Mouse (Mus musculus) hindbrain, postnatal 0 days (tissue): ENCODE data around the gene C1ql3. TPM values are rescaled to one million over a fixed set of nuclear protein-coding genes. Genes with fewer than 3 reads are reported as not detected.

ENCODE experiments used
- ATAC-seq: fragments of 200-750 bp; cut with Nextera tagmentation; 2 replicates; pipeline ENCODE4 v1.8.0; 2017; ENCODE audit warnings: mild to moderate bottlenecking, moderate TSS enrichment, moderate library complexity
- DNase-seq: peaks from one replicate; pipeline ENCODE4 v3.0.0-alpha.2; 2015; ENCODE audit warnings: low spot score
- H3K27ac ChIP-seq: fragments of 300-500 bp; sonication (generic); 2 replicates; pipeline ENCODE4 v1.5.1; 2014; ENCODE audit warnings: mild to moderate bottlenecking
- H3K27me3 ChIP-seq: fragments of 300-500 bp; sonication (generic); 2 replicates; pipeline ENCODE4 v1.6.1; 2014; ENCODE audit warnings: low read length, mixed read lengths; ENCODE audit not compliant: insufficient read depth
- H3K36me3 ChIP-seq: fragments of 300-500 bp; sonication (generic); 2 replicates; pipeline ENCODE4 v1.6.1; 2014; ENCODE audit warnings: low read length, mixed read lengths; ENCODE audit not compliant: insufficient read depth
- H3K4me1 ChIP-seq: fragments of 300-500 bp; sonication (generic); 2 replicates; pipeline ENCODE4 v1.6.1; 2014; ENCODE audit warnings: antibody characterized with exemption, low read length, mixed read lengths; ENCODE audit not compliant: insufficient read depth
- H3K4me2 ChIP-seq: fragments of 300-500 bp; sonication (generic); 2 replicates; pipeline ENCODE4 v1.6.1; 2014; ENCODE audit warnings: low read depth, mild to moderate bottlenecking, low read length, moderate library complexity, mixed read lengths
- H3K4me3 ChIP-seq: fragments of 300-500 bp; sonication (generic); 2 replicates; pipeline ENCODE4 v1.5.1; 2014; ENCODE audit warnings: low read length
- H3K9ac ChIP-seq: fragments of 300-500 bp; sonication (generic); replicated peaks from 2 replicates; pipeline ENCODE4 v1.6.1; 2014; ENCODE audit warnings: mild to moderate bottlenecking, low read length, moderate library complexity, mixed read lengths
- H3K9me3 ChIP-seq: fragments of 300-500 bp; sonication (generic); 2 replicates; pipeline ENCODE4 v1.6.1; 2016; ENCODE audit warnings: low read length, mixed read lengths
- CTCF ChIP-seq: IDR thresholded peaks from 2 replicates; pipeline ENCODE4 v1.5.1; 2016; ENCODE audit warnings: antibody characterized with exemption, control low read depth, low read depth
- WGBS: fragments of 180-500 bp; shearing (Covaris S2); extraction: QIAGEN DNeasy Blood & Tissue Kit; methylation state at CpG from one replicate; pipeline ENCODE4 v1.1.7; 2014; 5-methylcytosine and 5-hydroxymethylcytosine counted together
- polyA plus RNA-seq: library from polyadenylated mRNA; unstranded; fragments of >200 nt; fragmentation: Nextera tagmentation; extraction: Ambion mirVana; gene quantifications from 2 replicates; pipeline ENCODE4 v1.2.1, GENCODE M21; 2015
- total RNA-seq: library from RNA; depleted of rRNA; stranded (reverse); fragments of >200 nt; gene quantifications from 2 replicates; pipeline ENCODE4 v1.2.3, GENCODE M21; 2014; rRNA removed

The C1ql3 gene
- total RNA-seq (23.0 and 27.7 TPM in 2 replicates), polyA plus RNA-seq (7.5 and 8.2 TPM in 2 replicates)

- Histone ChIP-seq H3K4me1 (0 out of 2 replicates have a peak, but pooled peaks cover 3% of the 10 kb centered on the region), H3K9ac (peak within 1 kb of the TSS; percentile 53), H3K4me2 (peak within 1 kb of the TSS; percentile 100), H3K4me3 (peak within 1 kb of the TSS; percentile 60), H3K9me3 (no peaks in the 10 kb centered on the region), H3K27ac (peak within 1 kb of the TSS; percentile 60), H3K36me3 (no peaks in the 10 kb centered on the region), H3K27me3 (peaks cover 4% of the 10 kb centered on the region; the same call in 1 of the 2 replicates)
- under 1% methylated on average over 19 of the region's 19 CpGs for WGBS
- no peak for TF ChIP-seq CTCF
- peak; percentile 64 for DNase-seq
- 0 out of 2 replicates have a peak, but pooled peaks have one; percentile 46 for ATAC-seq
Measured at GRCm38 (mm10) chr2:13011472-13011871, at the start of gene C1ql3. C1ql3 (minus strand) TSS chr2:13011806.

GRCm38 (mm10) chr2:13060426-13061170, 49.0 kb upstream of the C1ql3 start:
- H3K9ac ChIP-seq = no peak overlapping the region
- no peaks in the 10 kb centered on the region for H3K9me3 ChIP-seq
- H3K4me2 ChIP-seq = no peak overlapping the region
- H3K27ac ChIP-seq = no peak overlapping the region
- WGBS = 86% methylated on average over 5 of the region's 5 CpGs
- no peaks in the 10 kb centered on the region for H3K4me1 ChIP-seq
- DNase-seq (no peak), ATAC-seq (no peak)
- H3K36me3 ChIP-seq = no peaks in the 10 kb centered on the region
- TF ChIP-seq CTCF = no peak
- H3K27me3 ChIP-seq = no peaks in the 10 kb centered on the region
- no peak overlapping the region for H3K4me3 ChIP-seq

GRCm38 (mm10) chr2:13048649-13049048, 37.0 kb upstream of the C1ql3 start:
- no peaks in the 10 kb centered on the region for H3K9me3 ChIP-seq
- no peak overlapping the region for H3K27ac ChIP-seq
- no peaks in the 10 kb centered on the region for H3K27me3 ChIP-seq
- H3K9ac ChIP-seq = no peak overlapping the region
- DNase-seq (no peak), ATAC-seq (no peak)
- TF ChIP-seq CTCF = no peak
- H3K36me3 ChIP-seq = no peaks in the 10 kb centered on the region
- no peak overlapping the region for H3K4me2 ChIP-seq
- no peak overlapping the region for H3K4me3 ChIP-seq
- 88% methylated on average over 6 of the region's 6 CpGs for WGBS
- no peaks in the 10 kb centered on the region for H3K4me1 ChIP-seq

- Histone ChIP-seq H3K27me3 (no peaks in the 10 kb centered on the region), H3K9me3 (no peaks in the 10 kb centered on the region), H3K4me2 (no peak overlapping the region), H3K4me3 (no peak overlapping the region), H3K36me3 (no peaks in the 10 kb centered on the region), H3K4me1 (no peaks in the 10 kb centered on the region), H3K27ac (no peak overlapping the region), H3K9ac (no peak overlapping the region)
- no peak for TF ChIP-seq CTCF
- 91% methylated on average over 4 of the region's 4 CpGs for WGBS
- ATAC-seq (no peak), DNase-seq (no peak)
Measured at GRCm38 (mm10) chr2:13044555-13044954, 32.9 kb upstream of the C1ql3 start.

GRCm38 (mm10) chr2:13039785-13040184, 28.2 kb upstream of the C1ql3 start:
- Histone ChIP-seq H3K9ac (no peak overlapping the region), H3K27ac (no peak overlapping the region), H3K4me1 (no peaks in the 10 kb centered on the region), H3K4me3 (no peak overlapping the region), H3K9me3 (no peaks in the 10 kb centered on the region), H3K4me2 (no peak overlapping the region), H3K27me3 (no peaks in the 10 kb centered on the region), H3K36me3 (no peaks in the 10 kb centered on the region)
- DNase-seq = no peak
- no peak for TF ChIP-seq CTCF
- WGBS = 98% methylated on average over 4 of the region's 4 CpGs
- no peak for ATAC-seq

- no peak overlapping the region for H3K9ac ChIP-seq
- no peak for TF ChIP-seq CTCF
- H3K4me1 ChIP-seq = no peaks in the 10 kb centered on the region
- no peaks in the 10 kb centered on the region for H3K9me3 ChIP-seq
- no peak overlapping the region for H3K27ac ChIP-seq
- WGBS = 77% methylated on average over 3 of the region's 3 CpGs
- no peak overlapping the region for H3K4me2 ChIP-seq
- H3K4me3 ChIP-seq = no peak overlapping the region
- no peak for ATAC-seq
- H3K36me3 ChIP-seq = no peaks in the 10 kb centered on the region
- DNase-seq = no peak
- no peaks in the 10 kb centered on the region for H3K27me3 ChIP-seq
Measured at GRCm38 (mm10) chr2:13038772-13039171, 27.2 kb upstream of the C1ql3 start.

GRCm38 (mm10) chr2:13018861-13019260, 7.3 kb upstream of the C1ql3 start:
- H3K4me2 ChIP-seq = no peak overlapping the region
- H3K27ac ChIP-seq = no peak overlapping the region
- H3K9ac ChIP-seq = no peak overlapping the region
- no peaks in the 10 kb centered on the region for H3K9me3 ChIP-seq
- ATAC-seq (no peak), DNase-seq (peak; percentile 10)
- no peaks in the 10 kb centered on the region for H3K36me3 ChIP-seq
- WGBS = 70% methylated on average over 1 of the region's 1 CpGs
- no peak for TF ChIP-seq CTCF
- H3K4me3 ChIP-seq = no peak overlapping the region
- H3K4me1 ChIP-seq = no peaks in the 10 kb centered on the region
- no peaks in the 10 kb centered on the region for H3K27me3 ChIP-seq
